Mouse (Mus musculus) myocyte (in vitro differentiated cells): ENCODE results near the gene Lrp11. TPM values are rescaled to one million over a fixed set of nuclear protein-coding genes. Genes with fewer than 3 reads are reported as not detected.

Experiments
- H3K27me3 ChIP-seq: one replicate; pipeline ENCODE4 v1.6.1; 2011; ENCODE audit not compliant: control insufficient read depth, insufficient read depth, insufficient read length
- H3K36me3 ChIP-seq: one replicate; pipeline ENCODE4 v1.6.1; 2011; ENCODE audit not compliant: control insufficient read depth, insufficient read depth
- H3K4me2 ChIP-seq: one replicate; pipeline ENCODE4 v1.6.1; 2011; ENCODE audit warnings: low read depth, control low read depth
- H3K4me3 ChIP-seq: one replicate; pipeline ENCODE4 v1.5.1; 2011; ENCODE audit warnings: mild to moderate bottlenecking, control low read depth, moderate library complexity
- H3K79me2 ChIP-seq: one replicate; pipeline ENCODE4 v1.6.1; 2011; ENCODE audit not compliant: control insufficient read depth, insufficient read depth
- H3ac ChIP-seq: one replicate; pipeline ENCODE4 v1.6.1; 2011; ENCODE audit not compliant: control insufficient read depth, insufficient read length
- CEBPB ChIP-seq: IDR thresholded peaks from 2 replicates; pipeline ENCODE4 v1.6.1; 2011; ENCODE audit warnings: mild to moderate bottlenecking, moderate library complexity; ENCODE audit not compliant: poor library complexity, insufficient read depth, severe bottlenecking
- E2F4 ChIP-seq: IDR thresholded peaks from one replicate; pipeline ENCODE4 v1.6.1; 2011; ENCODE audit warnings: mild to moderate bottlenecking, control low read depth, moderate library complexity; ENCODE audit not compliant: insufficient read depth
- MAX ChIP-seq: IDR thresholded peaks from one replicate; pipeline ENCODE4 v1.6.1; 2011; ENCODE audit warnings: low read depth, mild to moderate bottlenecking, control low read depth
- MYOD1 ChIP-seq, 3 experiments: IDR thresholded peaks; one replicate each; pipeline ENCODE4 v1.6.1; 2011; ENCODE audit warnings: control low read depth in 2 of 3, low read depth in 2 of 3, mild to moderate bottlenecking in 2 of 3, moderate library complexity in 1 of 3; ENCODE audit not compliant: insufficient read length in 2 of 3, control insufficient read depth in 1 of 3
- MYOG ChIP-seq, 3 experiments: IDR thresholded peaks; one replicate each; pipeline ENCODE4 v1.6.1; 2011; ENCODE audit warnings: control low read depth in 2 of 3, low read depth in 2 of 3, mild to moderate bottlenecking in 2 of 3; ENCODE audit not compliant: insufficient read length in 2 of 3, control insufficient read depth in 1 of 3, insufficient read depth in 1 of 3
- POLR2A ChIP-seq: IDR thresholded peaks from one replicate; pipeline ENCODE4 v1.6.1; 2011; ENCODE audit warnings: low read depth, mild to moderate bottlenecking, control low read depth, moderate library complexity; ENCODE audit not compliant: insufficient read length
- POLR2AphosphoS2 ChIP-seq: IDR thresholded peaks from one replicate; pipeline ENCODE4 v1.6.1; 2011; ENCODE audit warnings: low read depth, control low read depth; ENCODE audit not compliant: insufficient read length
- REST ChIP-seq: IDR thresholded peaks from one replicate; pipeline ENCODE4 v1.6.1; 2011; ENCODE audit warnings: mild to moderate bottlenecking, control low read depth, moderate library complexity; ENCODE audit not compliant: insufficient read depth, insufficient read length
- SRF ChIP-seq: IDR thresholded peaks from one replicate; pipeline ENCODE4 v1.6.1; 2011; ENCODE audit warnings: low read depth; ENCODE audit not compliant: control insufficient read depth, insufficient read length
- TCF12 ChIP-seq: IDR thresholded peaks from one replicate; pipeline ENCODE4 v1.6.1; 2011; ENCODE audit warnings: mild to moderate bottlenecking, control low read depth; ENCODE audit not compliant: poor library complexity, insufficient read depth, severe bottlenecking
- TCF3 ChIP-seq: IDR thresholded peaks from one replicate; pipeline ENCODE4 v1.6.1; 2011; ENCODE audit warnings: low read depth, control low read depth; ENCODE audit not compliant: insufficient read length
- USF1 ChIP-seq: IDR thresholded peaks from one replicate; pipeline ENCODE4 v1.6.1; 2011; ENCODE audit warnings: low read depth, mild to moderate bottlenecking, control low read depth, moderate library complexity
- polyA plus RNA-seq: library from polyadenylated mRNA; unstranded; fragments of >200 nt; fragmentation: generic; extraction: Trizol; gene quantifications from one replicate; pipeline ENCODE4 v1.2.1, GENCODE M21; 2012; ENCODE audit warnings: missing spikeins

Lrp11 gene
- polyA plus RNA-seq, 1 experiment: 4.8 TPM

GRCm38 (mm10) chr10:7662471-7663141, 73.0 kb downstream of the Lrp11 start:
- no peaks in the 10 kb centered on the region for H3K36me3 ChIP-seq
- H3K4me2 ChIP-seq: peak overlapping the region; percentile 84
- H3ac ChIP-seq: peak overlapping the region; percentile 66
- H3K4me3 ChIP-seq: peak overlapping the region; percentile 91
- H3K79me2 ChIP-seq: peaks cover 62% of the 10 kb centered on the region
- H3K27me3 ChIP-seq: no peaks in the 10 kb centered on the region
- TF ChIP-seq SRF: peak; percentile 5
- no peak for TF ChIP-seq POLR2AphosphoS2
- TF ChIP-seq MYOG (IDR thresholded peaks at IDR 0.05; ENCODE audit: control insufficient read depth in 1 of 3, insufficient read depth in 1 of 3, insufficient read length in 2 of 3, low read depth in 2 of 3): peak in 2 of 3 experiments; percentile 54 to 62
- no peak for TF ChIP-seq REST
- TF ChIP-seq MYOD1 (IDR thresholded peaks at IDR 0.05; ENCODE audit: control insufficient read depth in 1 of 3, insufficient read length in 2 of 3, low read depth in 2 of 3): peak in 2 of 3 experiments; percentile 32 to 49

GRCm38 (mm10) chr10:7663159-7664026, 73.8 kb downstream of the Lrp11 start:
- Histone ChIP-seq H3K79me2 (peaks cover 62% of the 10 kb centered on the region), H3K27me3 (no peaks in the 10 kb centered on the region), H3ac (peak overlapping the region; percentile 66), H3K4me2 (peak overlapping the region; percentile 98), H3K4me3 (peak overlapping the region; percentile 91), H3K36me3 (no peaks in the 10 kb centered on the region)
- peak in 2 of 3 experiments; percentile 70 to 76 for TF ChIP-seq MYOD1 (IDR thresholded peaks at IDR 0.05; ENCODE audit: control insufficient read depth in 1 of 3, insufficient read length in 2 of 3, low read depth in 2 of 3)
- TF ChIP-seq POLR2AphosphoS2: peak; percentile 98
- no peak for TF ChIP-seq USF1
- no peak for TF ChIP-seq TCF12
- no peak for TF ChIP-seq TCF3
- TF ChIP-seq MAX: no peak
- TF ChIP-seq CEBPB: no peak
- peak; percentile 49 for TF ChIP-seq E2F4
- TF ChIP-seq POLR2A: peak; percentile 99
- TF ChIP-seq MYOG (IDR thresholded peaks at IDR 0.05; ENCODE audit: control insufficient read depth in 1 of 3, insufficient read depth in 1 of 3, insufficient read length in 2 of 3, low read depth in 2 of 3): peak; percentile 3 to 75 (median 72)
- TF ChIP-seq REST: peak; percentile 29
- TF ChIP-seq SRF: peak; percentile 14

DNA sequence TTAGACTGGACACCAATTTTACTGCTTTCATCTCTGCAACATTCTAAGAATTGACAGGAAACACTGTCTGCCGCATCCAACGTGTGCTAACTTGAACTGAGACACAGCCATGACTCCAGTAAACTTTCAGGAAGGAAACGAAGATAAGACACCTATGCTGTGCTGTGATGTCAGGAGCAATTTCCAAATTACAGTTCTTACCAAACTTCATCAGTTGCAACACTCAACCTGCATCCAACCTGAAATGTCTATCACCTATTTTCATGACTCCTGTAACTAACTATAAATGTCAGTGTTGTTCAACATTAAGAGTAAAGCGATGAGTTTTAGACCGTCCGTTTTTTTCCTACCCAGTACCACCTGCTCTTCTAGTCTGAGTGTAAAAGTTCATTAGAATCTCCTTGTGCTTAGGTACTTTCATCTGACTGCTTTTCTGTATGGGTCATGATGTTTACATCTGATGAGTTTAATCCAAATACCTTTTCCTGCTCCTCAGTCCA, 74.5 kb downstream of the Lrp11 start:
- Histone ChIP-seq H3K27me3 (no peaks in the 10 kb centered on the region), H3K4me2 (peak overlapping the region; percentile 98), H3ac (peak overlapping the region; percentile 66), H3K4me3 (peak overlapping the region; percentile 91), H3K36me3 (no peaks in the 10 kb centered on the region), H3K79me2 (peaks cover 57% of the 10 kb centered on the region)
- TF ChIP-seq TCF3: no peak
- no peak for TF ChIP-seq POLR2AphosphoS2
- TF ChIP-seq CEBPB: no peak
- no peak for TF ChIP-seq E2F4
- no peak for TF ChIP-seq REST
- no peak for TF ChIP-seq USF1
- TF ChIP-seq MAX: no peak
- no peak for TF ChIP-seq MYOD1 (IDR thresholded peaks at IDR 0.05; ENCODE audit: control insufficient read depth in 1 of 3, insufficient read length in 2 of 3, low read depth in 2 of 3)
- TF ChIP-seq POLR2A: no peak
- no peak for TF ChIP-seq MYOG (IDR thresholded peaks at IDR 0.05; ENCODE audit: control insufficient read depth in 1 of 3, insufficient read depth in 1 of 3, insufficient read length in 2 of 3, low read depth in 2 of 3)
- no peak for TF ChIP-seq SRF
- TF ChIP-seq TCF12: no peak

DNA sequence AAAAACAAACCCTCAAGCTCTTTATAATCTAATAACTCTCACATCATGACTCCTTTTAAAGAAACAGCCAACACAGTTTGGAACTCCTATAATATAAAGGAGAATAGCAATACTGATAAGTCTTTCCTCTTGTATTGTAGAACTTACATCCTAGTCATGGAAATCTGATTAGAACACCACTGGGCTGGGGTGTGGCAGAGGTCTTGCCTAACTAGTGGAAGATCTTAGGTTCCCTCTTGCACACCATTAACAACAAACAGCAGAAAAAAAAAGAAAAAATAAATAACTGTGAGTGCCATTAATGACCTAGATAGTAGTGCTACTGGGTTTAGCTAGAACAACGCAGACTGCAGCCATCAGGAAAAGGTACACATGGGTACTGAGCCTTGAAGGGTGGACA, 75.3 kb downstream of the Lrp11 start:
- H3K36me3 ChIP-seq: no peaks in the 10 kb centered on the region
- peaks cover 49% of the 10 kb centered on the region for H3K79me2 ChIP-seq
- H3K4me2 ChIP-seq: no peak overlapping the region
- TF ChIP-seq TCF3 (no peak), REST (no peak), MYOD1 (IDR thresholded peaks at IDR 0.05; ENCODE audit: control insufficient read depth in 1 of 3, insufficient read length in 2 of 3, low read depth in 2 of 3) (no peak), POLR2A (no peak), E2F4 (no peak), USF1 (no peak), CEBPB (no peak), POLR2AphosphoS2 (no peak), MAX (no peak), MYOG (IDR thresholded peaks at IDR 0.05; ENCODE audit: control insufficient read depth in 1 of 3, insufficient read depth in 1 of 3, insufficient read length in 2 of 3, low read depth in 2 of 3) (no peak), TCF12 (no peak), SRF (no peak)
- H3ac ChIP-seq: no peak overlapping the region
- no peaks in the 10 kb centered on the region for H3K27me3 ChIP-seq
- no peak overlapping the region for H3K4me3 ChIP-seq
